Mouse (Mus musculus): ENCODE measurements around the gene Cand2. TPM values are rescaled to one million over a fixed set of nuclear protein-coding genes. Genes with fewer than 3 reads are reported as not detected.
A peak's percentile ranks its signal among the peaks of the same experiment; 100 is the strongest.

The Cand2 gene
- total and polyA plus RNA-seq, 2 experiments from 2014 or later, result 30.0 to 50.9 TPM

GRCm38 (mm10) chr6:115767357-115767756, 7.0 kb upstream of the Cand2 start:
- no peaks in the 10 kb centered on the region for H3K27me3 ChIP-seq (ENCODE audit: control insufficient read depth, insufficient read depth, low read length)
- H3K4me1 ChIP-seq (ENCODE audit: control insufficient read depth, insufficient read depth), result peaks cover 13% of the 10 kb centered on the region
- no peak overlapping the region for H3K4me3 ChIP-seq (ENCODE audit: low read depth, low read length)
- TF ChIP-seq CTCF (IDR thresholded peaks at IDR 0.05; ENCODE audit: low read depth) (no peak), EP300 (IDR thresholded peaks at IDR 0.05; ENCODE audit: low read depth) (no peak)
- no peak for DNase-seq (ENCODE audit: low spot score)
- ATAC-seq (ENCODE audit: insufficient read depth, low read depth), result no peak
- H3K9ac ChIP-seq (replicated peaks; ENCODE audit: low read depth, low read length), result no peak overlapping the region
- 0 out of 2 replicates have a peak overlapping the region, but pooled peaks have one; percentile 46 for H3K27ac ChIP-seq (ENCODE audit: low read depth)
- no peaks in the 10 kb centered on the region for H3K36me3 ChIP-seq (replicated peaks; ENCODE audit: control insufficient read depth, insufficient read depth, low read length)
- 62% methylated on average over 9 of the region's 9 CpGs for WGBS
- no peaks in the 10 kb centered on the region for H3K9me3 ChIP-seq (replicated peaks; ENCODE audit: control insufficient read depth, low read length)
- H3K4me2 ChIP-seq (ENCODE audit: low read depth, low read length), result no peak overlapping the region

- ATAC-seq (ENCODE audit: insufficient read depth, low read depth) (no peak), DNase-seq (ENCODE audit: low spot score) (no peak)
- no peak overlapping the region for H3K9ac ChIP-seq (replicated peaks; ENCODE audit: low read depth, low read length)
- peak overlapping the region; percentile 46; the same call in 1 of the 2 replicates for H3K27ac ChIP-seq (ENCODE audit: low read depth)
- no peak overlapping the region for H3K4me3 ChIP-seq (ENCODE audit: low read depth, low read length)
- H3K27me3 ChIP-seq (ENCODE audit: control insufficient read depth, insufficient read depth, low read length), result no peaks in the 10 kb centered on the region
- peaks cover 8% of the 10 kb centered on the region for H3K4me1 ChIP-seq (ENCODE audit: control insufficient read depth, insufficient read depth)
- TF ChIP-seq CTCF (IDR thresholded peaks at IDR 0.05; ENCODE audit: low read depth), result no peak
- no peak for TF ChIP-seq EP300 (IDR thresholded peaks at IDR 0.05; ENCODE audit: low read depth)
- H3K4me2 ChIP-seq (ENCODE audit: low read depth, low read length), result no peak overlapping the region
- no peaks in the 10 kb centered on the region for H3K9me3 ChIP-seq (replicated peaks; ENCODE audit: control insufficient read depth, low read length)
- WGBS, result 73% methylated on average over 4 of the region's 4 CpGs
- no peaks in the 10 kb centered on the region for H3K36me3 ChIP-seq (replicated peaks; ENCODE audit: control insufficient read depth, insufficient read depth, low read length)
Measured at GRCm38 (mm10) chr6:115768207-115768606, 6.1 kb upstream of the Cand2 start.

DNA sequence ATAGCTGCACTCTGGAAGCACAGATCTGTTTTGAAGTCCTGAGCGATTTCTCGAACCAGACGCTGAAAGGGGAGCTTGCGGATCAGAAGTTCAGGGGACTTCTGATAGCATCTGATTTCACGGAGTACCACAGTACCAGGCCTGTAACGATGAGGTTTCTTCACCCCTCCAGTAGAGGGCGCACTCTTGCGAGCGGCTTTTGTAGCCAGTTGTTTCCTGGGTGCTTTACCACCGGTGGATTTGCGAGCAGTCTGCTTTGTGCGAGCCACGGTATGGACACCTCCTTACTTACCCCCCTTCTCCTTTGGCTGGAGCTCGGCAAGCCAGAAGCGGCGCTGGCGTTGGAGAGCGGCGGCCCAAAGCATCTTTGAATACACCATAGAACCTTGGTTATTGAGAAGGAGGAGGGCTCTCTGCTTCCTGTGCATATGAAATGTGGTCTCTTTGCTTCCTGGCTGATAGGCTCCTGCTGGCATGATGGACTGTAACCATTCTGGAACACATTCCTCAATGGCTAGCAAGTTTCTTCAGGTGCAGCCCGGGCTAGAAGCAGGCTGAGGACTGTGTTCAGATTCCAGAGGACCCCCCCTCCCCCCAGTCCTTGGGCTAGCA, 4.2 kb upstream of the Cand2 start:
- no peak for ATAC-seq (ENCODE audit: insufficient read depth, low read depth)
- no peak overlapping the region for H3K27ac ChIP-seq (ENCODE audit: low read depth)
- H3K9ac ChIP-seq (replicated peaks; ENCODE audit: low read depth, low read length), result no peak overlapping the region
- H3K36me3 ChIP-seq (replicated peaks; ENCODE audit: control insufficient read depth, insufficient read depth, low read length), result no peaks in the 10 kb centered on the region
- no peak overlapping the region for H3K4me3 ChIP-seq (ENCODE audit: low read depth, low read length)
- DNase-seq (ENCODE audit: low spot score), result no peak
- 84% methylated on average over 20 of the region's 20 CpGs for WGBS
- no peak overlapping the region for H3K4me2 ChIP-seq (ENCODE audit: low read depth, low read length)
- no peaks in the 10 kb centered on the region for H3K27me3 ChIP-seq (ENCODE audit: control insufficient read depth, insufficient read depth, low read length)
- TF ChIP-seq EP300 (IDR thresholded peaks at IDR 0.05; ENCODE audit: low read depth), result no peak
- no peak for TF ChIP-seq CTCF (IDR thresholded peaks at IDR 0.05; ENCODE audit: low read depth)
- H3K9me3 ChIP-seq (replicated peaks; ENCODE audit: control insufficient read depth, low read length), result no peaks in the 10 kb centered on the region
- H3K4me1 ChIP-seq (ENCODE audit: control insufficient read depth, insufficient read depth), result peaks cover 2% of the 10 kb centered on the region

DNA sequence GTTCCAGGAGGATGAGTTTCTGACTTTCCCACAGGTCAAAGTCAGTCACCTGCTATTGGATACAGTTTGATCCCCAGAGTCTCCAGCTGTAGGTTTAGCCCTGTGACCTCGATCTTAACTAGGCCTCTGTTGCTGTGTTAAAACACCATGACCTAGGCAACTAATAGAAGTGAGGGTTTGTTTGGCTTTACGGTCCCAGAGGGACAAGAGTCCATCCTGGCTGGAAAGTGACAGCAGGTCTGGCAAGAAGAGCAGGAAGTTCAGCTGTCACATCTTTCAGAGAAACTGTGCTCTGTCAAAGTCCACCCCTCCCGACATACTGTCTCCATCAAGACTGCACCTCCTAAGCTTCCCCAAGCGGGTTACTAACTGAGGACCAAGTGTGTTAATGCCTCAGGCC, 3.5 kb upstream of the Cand2 start:
- H3K4me3 ChIP-seq (ENCODE audit: low read depth, low read length), result no peak overlapping the region
- WGBS, result 51% methylated on average over 4 of the region's 4 CpGs
- no peak overlapping the region for H3K4me2 ChIP-seq (ENCODE audit: low read depth, low read length)
- H3K9ac ChIP-seq (replicated peaks; ENCODE audit: low read depth, low read length), result no peak overlapping the region
- DNase-seq (ENCODE audit: low spot score), result no peak
- TF ChIP-seq CTCF (IDR thresholded peaks at IDR 0.05; ENCODE audit: low read depth) (no peak), EP300 (IDR thresholded peaks at IDR 0.05; ENCODE audit: low read depth) (no peak)
- no peaks in the 10 kb centered on the region for H3K9me3 ChIP-seq (replicated peaks; ENCODE audit: control insufficient read depth, low read length)
- no peak for ATAC-seq (ENCODE audit: insufficient read depth, low read depth)
- H3K36me3 ChIP-seq (replicated peaks; ENCODE audit: control insufficient read depth, insufficient read depth, low read length), result no peaks in the 10 kb centered on the region
- no peaks in the 10 kb centered on the region for H3K27me3 ChIP-seq (ENCODE audit: control insufficient read depth, insufficient read depth, low read length)
- H3K27ac ChIP-seq (ENCODE audit: low read depth), result no peak overlapping the region
- peaks cover 7% of the 10 kb centered on the region for H3K4me1 ChIP-seq (ENCODE audit: control insufficient read depth, insufficient read depth)

DNA sequence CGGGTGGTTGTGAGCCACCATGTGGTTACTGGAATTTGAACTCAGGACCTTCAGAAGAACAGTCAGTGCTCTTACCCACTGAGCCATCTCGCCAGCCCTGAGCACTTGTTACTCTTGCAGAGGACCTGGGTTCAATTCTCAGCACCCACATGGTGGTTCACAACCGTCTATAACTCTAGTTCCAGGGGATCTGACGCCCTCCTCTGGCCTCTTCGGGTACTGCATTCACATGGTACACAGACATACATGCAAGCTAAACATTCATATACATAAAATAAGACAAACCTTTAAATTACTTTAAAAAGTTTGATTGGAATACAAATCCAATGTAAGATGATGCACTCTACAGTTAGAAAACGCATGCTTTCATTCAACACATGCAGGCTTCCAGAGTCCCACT, 2.1 kb upstream of the Cand2 start:
- H3K9ac ChIP-seq (replicated peaks; ENCODE audit: low read depth, low read length), result no peak overlapping the region
- no peak overlapping the region for H3K27ac ChIP-seq (ENCODE audit: low read depth)
- ATAC-seq (ENCODE audit: insufficient read depth, low read depth) (no peak), DNase-seq (ENCODE audit: low spot score) (no peak)
- peaks cover 17% of the 10 kb centered on the region for H3K4me1 ChIP-seq (ENCODE audit: control insufficient read depth, insufficient read depth)
- 80% methylated on average over 6 of the region's 6 CpGs for WGBS
- H3K4me2 ChIP-seq (ENCODE audit: low read depth, low read length), result no peak overlapping the region
- H3K9me3 ChIP-seq (replicated peaks; ENCODE audit: control insufficient read depth, low read length), result no peaks in the 10 kb centered on the region
- H3K4me3 ChIP-seq (ENCODE audit: low read depth, low read length), result no peak overlapping the region
- H3K27me3 ChIP-seq (ENCODE audit: control insufficient read depth, insufficient read depth, low read length), result no peaks in the 10 kb centered on the region
- TF ChIP-seq CTCF (IDR thresholded peaks at IDR 0.05; ENCODE audit: low read depth), result no peak
- no peak for TF ChIP-seq EP300 (IDR thresholded peaks at IDR 0.05; ENCODE audit: low read depth)
- H3K36me3 ChIP-seq (replicated peaks; ENCODE audit: control insufficient read depth, insufficient read depth, low read length), result no peaks in the 10 kb centered on the region

DNA sequence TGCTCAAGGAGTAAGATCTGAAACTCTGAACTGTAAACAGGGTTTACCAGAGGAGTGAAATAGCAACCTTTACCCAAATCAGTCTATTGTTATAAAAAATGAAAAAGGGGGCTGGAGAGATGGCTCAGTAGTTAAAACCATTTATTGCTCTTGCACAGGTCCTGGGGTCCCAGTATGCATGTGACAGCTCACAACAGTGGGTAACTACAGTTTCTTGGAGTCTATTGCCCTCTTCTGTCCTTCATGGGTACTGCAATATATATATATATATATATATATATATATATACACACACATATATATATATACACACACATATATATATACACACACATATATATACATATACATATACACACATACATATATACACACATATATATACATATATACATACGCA, 1.7 kb upstream of the Cand2 start:
- Histone ChIP-seq H3K4me1 (ENCODE audit: control insufficient read depth, insufficient read depth) (peaks cover 17% of the 10 kb centered on the region), H3K27me3 (ENCODE audit: control insufficient read depth, insufficient read depth, low read length) (no peaks in the 10 kb centered on the region), H3K9ac (replicated peaks; ENCODE audit: low read depth, low read length) (no peak overlapping the region), H3K4me2 (ENCODE audit: low read depth, low read length) (no peak overlapping the region), H3K36me3 (replicated peaks; ENCODE audit: control insufficient read depth, insufficient read depth, low read length) (no peaks in the 10 kb centered on the region), H3K27ac (ENCODE audit: low read depth) (no peak overlapping the region), H3K4me3 (ENCODE audit: low read depth, low read length) (no peak overlapping the region), H3K9me3 (replicated peaks; ENCODE audit: control insufficient read depth, low read length) (no peaks in the 10 kb centered on the region)
- TF ChIP-seq EP300 (IDR thresholded peaks at IDR 0.05; ENCODE audit: low read depth) (no peak), CTCF (IDR thresholded peaks at IDR 0.05; ENCODE audit: low read depth) (peak; percentile 37)
- WGBS, result 86% methylated on average over 1 of the region's 1 CpGs
- ATAC-seq (ENCODE audit: insufficient read depth, low read depth) (no peak), DNase-seq (ENCODE audit: low spot score) (no peak)

All from heart, postnatal 0 days (tissue).